Mouse (Mus musculus): ENCODE data around the gene Tmem147. TPM values are rescaled to one million over a fixed set of nuclear protein-coding genes. Genes with fewer than 3 reads are reported as not detected.
A peak's percentile ranks its signal among the peaks of the same experiment; 100 is the strongest.
"Not testable (repeated sequence)": the region's sequence is repeated elsewhere in the genome, so short reads cannot be mapped to it uniquely, and the experiment has no call there.

The Tmem147 gene
- polyA plus RNA-seq, 1 experiment from 2014 or later: 215 TPM

GRCm38 (mm10) chr7:30736211-30736610 lies 6.9 kb upstream of the Tmem147 start:
- WGBS: 77% methylated on average over 3 of the region's 3 CpGs
- H3K27me3 ChIP-seq (ENCODE audit: control insufficient read depth, insufficient read depth, low read length): no peaks in the 10 kb centered on the region
- no peak overlapping the region for H3K27ac ChIP-seq (ENCODE audit: low read length)
- H3K4me3 ChIP-seq (replicated peaks; ENCODE audit: low read length): no peak overlapping the region
- no peak overlapping the region for H3K9ac ChIP-seq (ENCODE audit: low read length)
- H3K4me1 ChIP-seq (ENCODE audit: control insufficient read depth, insufficient read depth, low read length): no peaks in the 10 kb centered on the region
- 0 out of 2 replicates have a peak, but pooled peaks cover 6% of the 10 kb centered on the region for H3K36me3 ChIP-seq (ENCODE audit: control insufficient read depth, insufficient read depth, low read length)
- H3K4me2 ChIP-seq (ENCODE audit: low read depth, low read length): no peak overlapping the region
- no peaks in the 10 kb centered on the region for H3K9me3 ChIP-seq (replicated peaks; ENCODE audit: control insufficient read depth, low read length)
- ATAC-seq (ENCODE audit: insufficient read depth, low FRiP score): no peak

DNA sequence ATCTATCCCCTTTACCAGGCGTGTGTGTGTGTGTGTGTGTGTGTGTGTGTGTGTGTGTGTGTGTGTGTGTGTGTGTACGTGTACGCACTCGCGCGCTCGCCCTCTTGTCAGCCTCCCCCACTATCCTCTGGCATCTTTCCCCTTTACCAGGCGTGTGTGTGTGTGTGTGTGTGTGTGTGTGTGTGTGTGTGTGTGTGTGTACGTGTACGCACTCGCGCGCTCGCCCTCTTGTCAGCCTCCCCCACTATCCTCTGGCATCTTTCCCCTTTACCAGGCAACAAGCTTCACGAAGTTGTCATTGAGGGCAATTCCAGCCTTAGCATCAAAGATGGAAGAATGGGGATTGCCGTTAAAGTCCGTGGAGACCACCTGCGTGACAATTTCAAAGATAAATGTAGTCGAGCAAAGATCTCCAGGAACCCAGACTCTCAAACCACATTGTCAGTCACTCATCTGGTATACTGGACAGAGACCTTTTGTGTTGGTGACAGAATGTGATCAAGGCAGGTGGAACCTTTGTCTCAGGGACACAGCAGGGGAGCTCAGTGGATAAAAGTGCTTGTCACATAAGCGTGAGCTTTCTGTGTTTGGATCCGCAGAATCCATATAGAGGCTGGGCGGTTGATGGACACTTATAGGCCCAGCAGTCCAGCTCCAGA lies 853 bp upstream of the Tmem147 start:
- not testable (repeated sequence) for H3K9me3 ChIP-seq (replicated peaks; ENCODE audit: control insufficient read depth, low read length); H3K36me3 ChIP-seq (ENCODE audit: control insufficient read depth, insufficient read depth, low read length); H3K27me3 ChIP-seq (ENCODE audit: control insufficient read depth, insufficient read depth, low read length); ATAC-seq (ENCODE audit: insufficient read depth, low FRiP score)
- WGBS: 17% methylated on average over 15 of the region's 22 CpGs
- H3K9ac ChIP-seq (ENCODE audit: low read length): peak overlapping the region; percentile 88
- peak overlapping the region; percentile 69 for H3K4me3 ChIP-seq (replicated peaks; ENCODE audit: low read length)
- peaks cover 16% of the 10 kb centered on the region for H3K4me1 ChIP-seq (ENCODE audit: control insufficient read depth, insufficient read depth, low read length)
- H3K4me2 ChIP-seq (ENCODE audit: low read depth, low read length): peak overlapping the region; percentile 60
- H3K27ac ChIP-seq (ENCODE audit: low read length): peak overlapping the region; percentile 86

- Histone ChIP-seq H3K4me2 (ENCODE audit: low read depth, low read length) (peak overlapping the region; percentile 60), H3K36me3 (ENCODE audit: control insufficient read depth, insufficient read depth, low read length) (peaks cover 4% of the 10 kb centered on the region; the same call in 1 of the 2 replicates), H3K4me1 (ENCODE audit: control insufficient read depth, insufficient read depth, low read length) (peaks cover 16% of the 10 kb centered on the region), H3K4me3 (replicated peaks; ENCODE audit: low read length) (peak overlapping the region; percentile 69), H3K27ac (ENCODE audit: low read length) (peak overlapping the region; percentile 31; the same call in 1 of the 2 replicates), H3K27me3 (ENCODE audit: control insufficient read depth, insufficient read depth, low read length) (no peaks in the 10 kb centered on the region), H3K9me3 (replicated peaks; ENCODE audit: control insufficient read depth, low read length) (no peaks in the 10 kb centered on the region), H3K9ac (ENCODE audit: low read length) (peak overlapping the region; percentile 88)
- peak; percentile 15 for ATAC-seq (ENCODE audit: insufficient read depth, low FRiP score)
- WGBS: 6% methylated on average over 26 of the region's 26 CpGs
Observed at GRCm38 (mm10) chr7:30728739-30729395, 473 bp downstream of the Tmem147 start.

GRCm38 (mm10) chr7:30728214-30728613 lies 1.1 kb downstream of the Tmem147 start:
- H3K36me3 ChIP-seq (ENCODE audit: control insufficient read depth, insufficient read depth, low read length): peaks cover 4% of the 10 kb centered on the region; the same call in 1 of the 2 replicates
- H3K27ac ChIP-seq (ENCODE audit: low read length): no peak overlapping the region
- H3K4me2 ChIP-seq (ENCODE audit: low read depth, low read length): peak overlapping the region; percentile 60
- H3K4me1 ChIP-seq (ENCODE audit: control insufficient read depth, insufficient read depth, low read length): peaks cover 16% of the 10 kb centered on the region
- H3K9me3 ChIP-seq (replicated peaks; ENCODE audit: control insufficient read depth, low read length): no peaks in the 10 kb centered on the region
- H3K27me3 ChIP-seq (ENCODE audit: control insufficient read depth, insufficient read depth, low read length): no peaks in the 10 kb centered on the region
- H3K9ac ChIP-seq (ENCODE audit: low read length): peak overlapping the region; percentile 88
- peak overlapping the region; percentile 69 for H3K4me3 ChIP-seq (replicated peaks; ENCODE audit: low read length)
- WGBS: 66% methylated on average over 6 of the region's 6 CpGs
- ATAC-seq (ENCODE audit: insufficient read depth, low FRiP score): no peak

DNA sequence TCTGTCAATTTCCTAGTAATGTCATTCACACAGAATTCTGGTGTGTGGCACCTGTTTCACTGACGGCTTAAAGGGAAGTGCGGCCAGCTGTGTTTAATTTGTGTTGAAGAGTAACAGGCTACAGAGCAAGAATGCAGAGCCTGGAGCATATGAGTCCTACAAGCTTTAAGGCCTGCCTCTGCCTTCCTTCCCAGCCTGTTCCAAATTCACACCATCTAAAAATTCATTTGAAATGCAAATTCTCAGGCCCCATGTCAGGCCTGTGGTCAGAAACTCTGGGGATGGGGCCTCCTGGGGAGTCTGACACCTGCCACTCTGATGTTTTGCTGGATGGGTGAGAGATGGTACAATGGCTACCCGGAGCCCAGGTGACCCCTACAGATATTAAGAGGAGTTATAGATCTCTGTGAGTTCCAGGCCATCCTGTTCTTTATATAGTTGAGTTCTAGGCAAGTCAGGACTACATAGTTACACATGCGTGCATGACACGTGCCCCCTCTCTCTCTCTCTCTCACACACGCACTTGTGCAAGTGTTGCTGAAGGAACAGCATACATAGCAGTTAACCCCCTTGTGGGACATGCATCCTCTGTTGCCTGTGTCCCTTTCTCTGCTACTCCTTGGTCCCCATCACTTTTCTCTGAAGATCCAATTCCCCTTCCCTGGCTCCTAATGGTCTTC lies 5.9 kb downstream of the Tmem147 start:
- 60% methylated on average over 6 of the region's 6 CpGs for WGBS

GRCm38 (mm10) chr7:30721286-30721685 lies 8.1 kb downstream of the Tmem147 start:
- H3K27ac ChIP-seq (ENCODE audit: low read length): no peak overlapping the region
- no peak overlapping the region for H3K9ac ChIP-seq (ENCODE audit: low read length)
- peaks cover 14% of the 10 kb centered on the region for H3K4me1 ChIP-seq (ENCODE audit: control insufficient read depth, insufficient read depth, low read length)
- H3K9me3 ChIP-seq (replicated peaks; ENCODE audit: control insufficient read depth, low read length): no peaks in the 10 kb centered on the region
- ATAC-seq (ENCODE audit: insufficient read depth, low FRiP score): no peak
- no peak overlapping the region for H3K4me3 ChIP-seq (replicated peaks; ENCODE audit: low read length)
- WGBS: 79% methylated on average over 7 of the region's 7 CpGs
- H3K4me2 ChIP-seq (ENCODE audit: low read depth, low read length): no peak overlapping the region
- peaks cover 10% of the 10 kb centered on the region for H3K27me3 ChIP-seq (ENCODE audit: control insufficient read depth, insufficient read depth, low read length)
- H3K36me3 ChIP-seq (ENCODE audit: control insufficient read depth, insufficient read depth, low read length): no peaks in the 10 kb centered on the region

More for the DNA sequence above, 5.9 kb downstream of the Tmem147 start:
- H3K27me3 ChIP-seq (ENCODE audit: control insufficient read depth, insufficient read depth, low read length): no peaks in the 10 kb centered on the region
- H3K4me1 ChIP-seq (ENCODE audit: control insufficient read depth, insufficient read depth, low read length): peaks cover 9% of the 10 kb centered on the region
- peaks cover 4% of the 10 kb centered on the region; the same call in 1 of the 2 replicates for H3K36me3 ChIP-seq (ENCODE audit: control insufficient read depth, insufficient read depth, low read length)
- H3K4me3 ChIP-seq (replicated peaks; ENCODE audit: low read length): no peak overlapping the region
- H3K27ac ChIP-seq (ENCODE audit: low read length): no peak overlapping the region
- no peak overlapping the region for H3K9ac ChIP-seq (ENCODE audit: low read length)
- no peaks in the 10 kb centered on the region for H3K9me3 ChIP-seq (replicated peaks; ENCODE audit: control insufficient read depth, low read length)
- ATAC-seq (ENCODE audit: insufficient read depth, low FRiP score): no peak
- no peak overlapping the region for H3K4me2 ChIP-seq (ENCODE audit: low read depth, low read length)

DNA sequence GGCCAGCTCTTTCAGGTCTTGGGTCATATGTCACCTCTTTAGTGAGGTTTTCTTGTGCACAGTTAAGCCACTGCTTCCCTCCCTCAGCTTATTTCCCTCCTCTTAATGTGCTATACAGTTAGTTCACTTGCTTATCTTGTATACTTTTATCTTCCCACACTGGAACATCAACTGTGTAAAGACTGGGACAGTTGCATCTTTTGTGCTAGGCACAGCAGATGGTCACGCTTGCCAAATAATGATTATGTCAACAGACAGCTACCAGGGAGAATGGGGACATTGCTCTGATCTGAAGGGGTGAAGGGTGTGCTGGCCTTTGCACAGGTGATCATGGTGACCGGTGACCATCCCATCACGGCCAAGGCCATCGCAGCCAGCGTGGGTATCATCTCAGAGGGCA lies 9.7 kb downstream of the Tmem147 start:
- Histone ChIP-seq H3K36me3 (ENCODE audit: control insufficient read depth, insufficient read depth, low read length) (no peaks in the 10 kb centered on the region), H3K9ac (ENCODE audit: low read length) (no peak overlapping the region), H3K27ac (ENCODE audit: low read length) (no peak overlapping the region), H3K27me3 (ENCODE audit: control insufficient read depth, insufficient read depth, low read length) (peaks cover 14% of the 10 kb centered on the region), H3K4me1 (ENCODE audit: control insufficient read depth, insufficient read depth, low read length) (peaks cover 14% of the 10 kb centered on the region), H3K4me2 (ENCODE audit: low read depth, low read length) (no peak overlapping the region), H3K4me3 (replicated peaks; ENCODE audit: low read length) (no peak overlapping the region), H3K9me3 (replicated peaks; ENCODE audit: control insufficient read depth, low read length) (no peaks in the 10 kb centered on the region)
- no peak for ATAC-seq (ENCODE audit: insufficient read depth, low FRiP score)
- WGBS: 90% methylated on average over 5 of the region's 5 CpGs

GRCm38 (mm10) chr7:30717716-30718046 lies 11.7 kb downstream of the Tmem147 start:
- Histone ChIP-seq H3K27ac (ENCODE audit: low read length) (no peak overlapping the region), H3K36me3 (ENCODE audit: control insufficient read depth, insufficient read depth, low read length) (no peaks in the 10 kb centered on the region), H3K4me3 (replicated peaks; ENCODE audit: low read length) (peak overlapping the region; percentile 46), H3K9ac (ENCODE audit: low read length) (peak overlapping the region; percentile 55), H3K4me2 (ENCODE audit: low read depth, low read length) (peak overlapping the region; percentile 72), H3K4me1 (ENCODE audit: control insufficient read depth, insufficient read depth, low read length) (peaks cover 14% of the 10 kb centered on the region), H3K9me3 (replicated peaks; ENCODE audit: control insufficient read depth, low read length) (no peaks in the 10 kb centered on the region), H3K27me3 (ENCODE audit: control insufficient read depth, insufficient read depth, low read length) (peaks cover 14% of the 10 kb centered on the region)
- no peak for ATAC-seq (ENCODE audit: insufficient read depth, low FRiP score)
- 13% methylated on average over 14 of the region's 14 CpGs for WGBS

Data from stomach, embryonic 16.5 days (tissue).